Mouse (Mus musculus): ENCODE results near the gene Slc4a8.
"Not testable (repeated sequence)": the region's sequence is repeated elsewhere in the genome, so short reads cannot be mapped to it uniquely, and the experiment has no call there.

Slc4a8 gene

GRCm38 (mm10) chr15:100775189-100776166 lies 13.9 kb downstream of the Slc4a8 start:
- no peak for DNase-seq

- no peak for DNase-seq
Measured at GRCm38 (mm10) chr15:100776424-100776823, 14.9 kb downstream of the Slc4a8 start.

DNA sequence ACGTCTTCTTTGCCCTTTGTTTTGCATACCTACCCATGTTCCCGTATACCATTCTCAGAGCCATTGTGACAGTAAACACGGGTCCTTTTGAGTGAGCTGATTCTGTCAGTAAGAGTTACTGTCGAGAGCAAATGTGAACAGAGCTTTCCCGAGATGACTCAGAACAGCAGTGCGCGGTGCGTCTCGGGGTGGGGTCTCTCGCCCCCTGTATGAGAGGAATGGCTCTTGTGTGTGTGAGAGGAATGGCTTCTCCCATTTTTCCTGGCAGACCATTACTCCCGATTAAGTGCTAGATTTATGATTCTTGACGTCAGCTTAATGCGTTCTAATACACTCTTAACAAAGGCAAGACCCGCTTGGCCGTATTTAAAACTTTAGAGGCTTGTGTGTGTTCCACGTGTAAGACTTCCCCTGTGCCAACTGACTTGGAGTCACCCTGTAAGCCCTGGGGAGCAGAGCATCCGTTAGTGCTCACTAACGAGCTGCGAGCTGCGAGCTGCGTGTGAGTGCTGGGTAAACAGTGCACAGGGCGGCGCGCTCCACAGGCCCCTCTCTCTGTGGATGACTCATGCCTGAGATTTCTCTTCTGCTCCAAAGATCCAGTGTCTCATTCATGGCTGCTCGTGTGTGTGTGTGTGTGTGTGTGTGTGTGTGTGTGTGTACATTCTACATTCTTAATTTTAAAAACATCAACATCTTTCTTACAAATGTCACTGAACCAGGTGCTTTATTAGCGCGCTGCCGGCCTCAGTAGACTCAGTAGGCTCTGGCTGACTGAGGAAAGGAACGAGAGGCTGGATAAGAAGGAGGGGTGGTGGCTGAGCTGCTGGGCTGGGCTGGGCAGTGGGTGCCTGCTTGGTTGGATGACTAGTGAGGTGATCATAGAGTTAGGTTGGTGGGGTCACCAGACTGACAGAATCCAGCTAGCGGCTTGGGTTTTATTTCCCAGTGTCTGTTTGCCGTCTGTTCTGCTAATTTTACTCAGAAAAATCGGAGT lies 15.8 kb downstream of the Slc4a8 start:
- DNase-seq = peak; percentile 21

- no peak for DNase-seq
Measured at GRCm38 (mm10) chr15:100779896-100780295, 18.3 kb downstream of the Slc4a8 start.

GRCm38 (mm10) chr15:100783244-100783987 lies 21.9 kb downstream of the Slc4a8 start:
- no peak for DNase-seq

- no peak for DNase-seq
Measured at GRCm38 (mm10) chr15:100790219-100790618, 28.7 kb downstream of the Slc4a8 start.

GRCm38 (mm10) chr15:100792324-100792723 lies 30.8 kb downstream of the Slc4a8 start:
- DNase-seq = no peak

DNA sequence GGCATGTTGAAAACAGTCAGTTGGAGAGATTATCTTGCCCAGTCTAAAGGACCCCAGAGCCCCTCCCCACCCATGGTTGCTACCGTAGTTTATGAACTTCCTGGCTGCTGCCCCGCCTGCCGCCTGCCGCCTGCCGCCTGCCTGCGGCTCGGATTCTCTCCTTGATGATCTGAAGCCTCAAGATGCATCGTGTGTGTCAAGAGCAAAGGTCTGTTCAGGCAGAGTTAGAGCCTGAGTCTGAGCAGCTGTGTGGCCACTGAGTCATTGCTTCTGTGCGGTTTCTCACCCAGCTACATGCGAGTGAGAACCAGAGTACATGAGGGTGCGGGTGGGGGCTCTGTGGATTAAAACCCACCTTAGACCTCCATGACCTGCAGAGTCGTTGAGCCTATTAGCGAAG lies 39.4 kb downstream of the Slc4a8 start:
- no peak for DNase-seq

DNA sequence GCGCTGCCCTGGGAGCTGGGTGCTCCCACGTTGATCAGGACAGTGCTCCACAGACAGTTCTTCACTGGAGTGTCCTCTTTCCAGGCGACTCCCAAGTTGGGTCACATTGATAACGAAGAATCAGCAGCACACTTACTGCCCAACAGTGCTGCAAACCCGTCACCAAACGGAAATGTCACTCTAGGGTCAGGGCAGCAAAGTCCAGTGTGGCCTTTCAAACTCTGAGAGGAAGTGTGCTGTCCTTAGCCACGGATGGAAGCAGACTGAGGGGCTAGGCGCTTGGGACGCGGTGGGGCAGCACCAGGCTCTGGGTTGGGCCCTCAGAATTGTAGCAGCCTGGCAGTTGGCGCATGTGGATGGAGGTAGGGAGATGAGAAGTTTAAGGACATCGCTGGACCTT lies 46.5 kb downstream of the Slc4a8 start:
- peak; percentile 15 for DNase-seq

GRCm38 (mm10) chr15:100808484-100808883 lies 46.9 kb downstream of the Slc4a8 start:
- DNase-seq = no peak

GRCm38 (mm10) chr15:100810243-100810642 lies 48.7 kb downstream of the Slc4a8 start:
- DNase-seq = no peak

DNA sequence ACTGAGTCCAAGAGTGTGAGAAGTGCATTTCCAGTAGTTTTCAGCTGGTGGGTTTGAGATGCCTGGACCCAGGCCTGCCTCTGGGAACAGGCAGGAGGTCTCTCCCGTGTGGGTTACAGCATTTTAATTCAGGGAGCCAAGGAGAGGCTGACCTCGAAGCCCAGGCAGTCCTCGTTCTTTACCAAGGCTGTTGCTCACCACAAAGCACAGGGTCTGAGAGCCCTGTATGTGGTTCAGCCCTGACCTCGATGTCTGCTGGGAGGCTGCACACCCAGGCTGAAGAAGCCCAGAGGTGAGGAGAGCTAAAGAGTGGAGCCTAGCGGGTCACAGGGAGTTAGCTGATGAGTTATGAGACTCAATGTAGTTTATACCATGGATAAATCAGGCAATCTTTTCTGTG lies 52.0 kb downstream of the Slc4a8 start:
- no peak for DNase-seq

GRCm38 (mm10) chr15:100814066-100814465 lies 52.5 kb downstream of the Slc4a8 start:
- DNase-seq = no peak

GRCm38 (mm10) chr15:100815310-100815709 lies 53.8 kb downstream of the Slc4a8 start:
- DNase-seq = no peak

GRCm38 (mm10) chr15:100818860-100819259 lies 57.3 kb downstream of the Slc4a8 start:
- no peak for DNase-seq

DNA sequence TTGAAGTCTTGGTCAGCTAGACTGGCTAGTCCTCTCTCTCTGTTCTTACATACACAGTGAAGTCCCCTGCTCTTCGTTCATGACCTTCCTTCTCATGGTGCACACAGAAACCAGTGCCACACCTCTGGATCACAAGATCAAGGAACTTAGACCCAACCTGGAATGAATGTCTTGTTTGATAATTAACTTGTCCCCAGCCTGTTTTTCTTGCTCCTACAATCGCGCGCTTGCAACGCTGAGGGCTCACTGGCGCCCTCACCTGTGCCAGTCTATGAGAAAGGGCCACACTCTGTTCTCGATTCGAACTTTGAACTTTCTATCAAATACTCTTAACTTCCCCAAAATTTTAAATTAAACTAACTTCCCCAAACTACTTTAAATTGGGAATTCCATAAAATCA lies 60.3 kb downstream of the Slc4a8 start:
- peak; percentile 64 for DNase-seq

GRCm38 (mm10) chr15:100822370-100822769 lies 60.8 kb downstream of the Slc4a8 start:
- DNase-seq = not testable (repeated sequence)

GRCm38 (mm10) chr15:100825249-100825856 lies 63.8 kb downstream of the Slc4a8 start:
- DNase-seq = no peak

GRCm38 (mm10) chr15:100826076-100826475 lies 64.5 kb downstream of the Slc4a8 start:
- DNase-seq = no peak

DNA sequence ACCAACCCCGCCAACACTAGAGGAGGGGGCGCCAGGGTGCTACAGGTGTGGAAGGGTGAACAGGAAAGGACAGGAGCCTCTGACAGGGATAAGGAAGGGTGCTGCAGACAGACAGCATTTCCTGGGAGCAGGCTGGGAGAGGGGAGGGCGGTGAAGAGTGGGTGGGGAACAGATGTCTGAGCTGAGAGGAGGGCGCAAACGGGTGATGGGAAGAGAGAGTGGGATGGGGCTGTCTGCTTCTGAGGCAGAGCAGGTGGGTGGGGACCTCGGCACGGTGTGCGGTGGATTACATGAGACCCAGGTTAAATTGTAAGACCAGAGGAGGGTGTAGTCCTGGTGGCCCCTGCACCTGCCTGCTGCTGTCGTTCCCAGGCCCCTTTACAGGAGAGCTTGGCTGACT lies 68.2 kb downstream of the Slc4a8 start:
- no peak for DNase-seq

- DNase-seq = no peak
Measured at GRCm38 (mm10) chr15:100830682-100831081, 69.1 kb downstream of the Slc4a8 start.

DNA sequence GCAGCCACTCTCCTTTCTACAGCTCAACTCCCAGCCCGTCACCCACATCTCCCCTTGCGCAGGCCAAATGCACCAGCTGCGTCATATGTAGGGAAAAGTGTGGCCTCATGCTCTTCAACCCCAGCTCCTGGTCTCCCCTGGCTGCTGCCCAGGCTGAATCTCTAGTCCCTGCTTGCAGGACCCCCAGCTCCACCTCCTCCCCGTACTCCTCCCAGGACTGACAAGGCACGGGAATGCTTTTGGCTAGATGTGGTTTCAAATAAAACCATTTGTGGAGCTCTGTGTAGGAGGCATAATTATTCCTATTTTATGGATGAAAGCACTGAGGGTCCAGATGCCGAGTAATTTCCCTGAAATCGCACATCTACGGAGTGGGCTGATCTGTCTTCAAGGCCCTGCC lies 70.6 kb downstream of the Slc4a8 start:
- no peak for DNase-seq
